Mouse (Mus musculus) limb, embryonic 14.5 days (tissue): ENCODE results near the gene Litaf. TPM values are rescaled to one million over a fixed set of nuclear protein-coding genes. Genes with fewer than 3 reads are reported as not detected.

Experiments
- ATAC-seq: fragments of 200-750 bp; cut with Nextera tagmentation; 2 replicates; pipeline ENCODE4 v1.8.0; 2017; ENCODE audit warnings: low read depth, moderate number of reproducible peaks, moderate TSS enrichment; ENCODE audit not compliant: low FRiP score
- DNase-seq: peaks from one replicate; pipeline ENCODE4 v3.0.0-alpha.2; 2015; ENCODE audit warnings: low spot score
- H3K27ac ChIP-seq: fragments of 300-500 bp; sonication (generic); replicated peaks from 2 replicates; pipeline ENCODE4 v1.5.1; 2014; ENCODE audit warnings: low read depth, mild to moderate bottlenecking, low read length, moderate library complexity, mixed read lengths
- H3K27me3 ChIP-seq: fragments of 300-500 bp; sonication (generic); 2 replicates; pipeline ENCODE4 v1.6.1; 2014; ENCODE audit warnings: low read length, mixed read lengths; ENCODE audit not compliant: control insufficient read depth, insufficient read depth
- H3K36me3 ChIP-seq: fragments of 300-500 bp; sonication (generic); 2 replicates; pipeline ENCODE4 v1.6.1; 2014; ENCODE audit warnings: mild to moderate bottlenecking, low read length, moderate library complexity, mixed read lengths; ENCODE audit not compliant: control insufficient read depth, insufficient read depth
- H3K4me1 ChIP-seq: fragments of 300-500 bp; sonication (generic); 2 replicates; pipeline ENCODE4 v1.6.1; 2014; ENCODE audit warnings: antibody characterized with exemption, low read length, mixed read lengths; ENCODE audit not compliant: control insufficient read depth, insufficient read depth
- H3K4me2 ChIP-seq: fragments of 300-500 bp; sonication (generic); replicated peaks from 2 replicates; pipeline ENCODE4 v1.6.1; 2014; ENCODE audit warnings: low read depth, mild to moderate bottlenecking, low read length, moderate library complexity; ENCODE audit not compliant: severe bottlenecking
- H3K4me3 ChIP-seq: fragments of 300-500 bp; sonication (generic); replicated peaks from 2 replicates; pipeline ENCODE4 v1.5.1; 2014; ENCODE audit warnings: low read length
- H3K9ac ChIP-seq: fragments of 300-500 bp; sonication (generic); 2 replicates; pipeline ENCODE4 v1.6.1; 2014; ENCODE audit warnings: mild to moderate bottlenecking, low read depth, low read length, moderate library complexity; ENCODE audit not compliant: severe bottlenecking
- H3K9me3 ChIP-seq: fragments of 300-500 bp; sonication (generic); 2 replicates; pipeline ENCODE4 v1.6.1; 2016; ENCODE audit warnings: low read length; ENCODE audit not compliant: control insufficient read depth
- POLR2A ChIP-seq: fragments of 200-500 bp; IDR thresholded peaks from 2 replicates; pipeline ENCODE4 v1.8.0; 2012; ENCODE audit warnings: inconsistent platforms, mild to moderate bottlenecking, moderate library complexity, borderline replicate concordance; ENCODE audit not compliant: insufficient read depth, insufficient read length; ENCODE audit errors: extremely low read depth
- WGBS: fragments of 180-500 bp; shearing (Covaris S2); extraction: QIAGEN DNeasy Blood & Tissue Kit; methylation state at CpG from one replicate; pipeline ENCODE4 v1.1.7; 2014; 5-methylcytosine and 5-hydroxymethylcytosine counted together
- polyA plus RNA-seq, 2 experiments: library from polyadenylated mRNA; depleted of rRNA in 1 of 2; stranded (reverse) in 1 of 2; unstranded in 1 of 2; fragments of >200 nt; fragmentation: Nextera tagmentation in 1 of 2; extraction: Ambion mirVana in 1 of 2; gene quantifications; 2 replicates each; pipeline versions ENCODE4 v1.2.1 to v1.2.3; 2012 to 2014

Litaf gene
- polyA plus RNA-seq, 2 experiments: 79.8 to 103 TPM

DNA sequence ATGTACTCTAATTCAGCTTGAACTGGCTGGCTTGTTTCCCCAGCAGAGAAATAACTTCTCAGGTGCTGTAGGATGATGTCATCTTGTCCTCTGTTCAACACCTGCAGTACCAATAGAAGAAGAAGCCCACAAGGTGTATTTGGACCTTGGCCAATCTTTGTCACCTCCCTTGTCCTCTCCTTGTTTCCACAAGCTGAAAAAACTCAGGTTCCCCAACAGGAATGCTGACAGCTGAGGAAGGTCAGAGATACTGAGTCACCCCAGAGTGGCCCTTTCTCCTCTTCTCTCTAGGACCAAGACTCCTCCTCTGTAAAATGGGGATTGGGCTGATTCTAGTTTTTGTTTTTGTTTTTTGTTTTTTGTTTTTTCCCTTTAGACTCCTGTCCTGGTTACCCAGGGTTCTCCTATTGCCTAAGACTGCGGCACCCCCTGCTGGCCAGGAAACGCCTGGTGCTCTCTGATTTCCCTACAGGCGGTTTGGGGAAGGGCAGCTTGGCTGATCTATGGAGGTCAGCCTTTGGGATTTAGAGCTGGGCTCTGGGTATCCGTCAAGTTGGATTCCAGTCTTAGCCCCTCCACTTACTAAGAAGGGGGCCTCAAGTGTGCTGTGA, 31.7 kb downstream of the Litaf start:
- H3K9me3 ChIP-seq: no peaks in the 10 kb centered on the region
- no peak overlapping the region for H3K4me3 ChIP-seq
- H3K27me3 ChIP-seq: no peaks in the 10 kb centered on the region
- H3K4me1 ChIP-seq: no peaks in the 10 kb centered on the region
- 5% methylated on average over 4 of the region's 4 CpGs for WGBS
- H3K9ac ChIP-seq: no peak overlapping the region
- H3K27ac ChIP-seq: no peak overlapping the region
- no peaks in the 10 kb centered on the region for H3K36me3 ChIP-seq
- peak; percentile 85 for DNase-seq
- peak; percentile 32; the same call in 1 of the 2 replicates for TF ChIP-seq POLR2A
- peak; percentile 53; the same call in 1 of the 2 replicates for ATAC-seq
- H3K4me2 ChIP-seq: no peak overlapping the region

DNA sequence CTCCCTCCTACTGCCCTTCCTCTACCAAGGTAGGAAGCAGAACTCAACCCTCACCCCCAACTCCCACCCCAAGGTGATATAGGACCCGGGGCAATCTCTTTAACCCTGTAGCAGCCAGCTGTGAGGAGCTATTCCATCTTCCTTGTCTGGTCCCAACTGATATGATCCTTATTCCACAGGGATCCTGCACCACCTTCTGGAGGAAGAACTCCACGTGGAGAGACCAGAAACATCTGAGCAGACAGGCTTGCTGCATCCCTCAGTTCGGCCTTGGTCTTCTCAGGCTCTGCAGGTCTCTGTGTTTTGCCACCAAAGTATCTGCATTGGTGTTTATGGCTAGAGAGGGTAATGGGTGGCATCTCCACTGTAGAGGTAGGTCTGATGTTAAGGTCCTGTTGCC, 34.6 kb downstream of the Litaf start:
- 47% methylated on average over 3 of the region's 3 CpGs for WGBS
- no peak for ATAC-seq

GRCm38 (mm10) chr16:11030844-11031243, 35.1 kb downstream of the Litaf start:
- Histone ChIP-seq H3K4me2 (no peak overlapping the region), H3K27me3 (no peaks in the 10 kb centered on the region), H3K27ac (no peak overlapping the region), H3K9ac (no peak overlapping the region), H3K9me3 (no peaks in the 10 kb centered on the region), H3K36me3 (no peaks in the 10 kb centered on the region), H3K4me1 (no peaks in the 10 kb centered on the region), H3K4me3 (no peak overlapping the region)
- DNase-seq (no peak), ATAC-seq (no peak)
- 76% methylated on average over 4 of the region's 4 CpGs for WGBS
- TF ChIP-seq POLR2A: no peak

More for the DNA sequence above, 34.6 kb downstream of the Litaf start:
- no peak overlapping the region for H3K4me3 ChIP-seq
- no peak overlapping the region for H3K4me2 ChIP-seq
- no peaks in the 10 kb centered on the region for H3K9me3 ChIP-seq
- H3K27ac ChIP-seq: no peak overlapping the region
- H3K9ac ChIP-seq: no peak overlapping the region
- TF ChIP-seq POLR2A: no peak
- H3K36me3 ChIP-seq: no peaks in the 10 kb centered on the region
- no peak for DNase-seq
- no peaks in the 10 kb centered on the region for H3K4me1 ChIP-seq
- H3K27me3 ChIP-seq: no peaks in the 10 kb centered on the region

DNA sequence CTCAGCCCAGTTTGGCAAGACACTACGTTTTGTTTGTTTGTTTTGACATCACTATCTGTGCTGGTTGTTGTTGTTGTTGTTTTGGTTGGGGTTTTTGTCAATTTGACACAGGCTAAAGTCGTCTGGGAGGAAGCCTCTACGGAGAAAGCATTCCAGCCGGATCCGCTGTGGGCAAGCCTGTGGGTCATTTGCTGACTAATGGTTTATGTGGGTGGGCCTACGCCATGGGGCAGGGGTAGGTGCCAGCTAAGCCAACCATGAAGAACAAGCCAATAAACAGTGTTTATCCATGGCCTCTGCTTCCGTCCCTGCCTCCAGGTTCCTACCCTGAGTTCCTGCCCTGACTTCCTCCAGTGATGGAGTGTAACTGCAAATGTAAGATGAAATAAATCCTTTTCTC, 37.8 kb downstream of the Litaf start:
- no peak for DNase-seq
- 76% methylated on average over 7 of the region's 7 CpGs for WGBS

DNA sequence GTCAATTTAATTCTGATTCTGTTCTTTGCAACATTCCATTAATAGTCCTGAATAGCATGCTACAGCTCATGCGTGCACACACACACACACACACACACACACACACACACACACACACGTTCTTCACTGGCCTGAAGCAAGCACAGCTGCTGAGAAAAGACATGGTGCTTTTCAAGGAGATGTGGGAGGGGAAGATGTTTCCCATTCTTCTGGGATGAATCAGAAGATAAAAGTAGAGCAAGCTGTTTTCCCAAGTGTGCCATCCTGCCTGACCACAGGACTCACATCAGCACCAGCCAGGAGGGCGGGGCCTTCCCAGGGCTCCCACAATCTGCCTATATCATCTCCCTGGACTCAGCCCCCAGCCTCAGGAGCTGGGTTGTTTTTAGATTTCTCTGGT, 41.1 kb downstream of the Litaf start:
- Histone ChIP-seq H3K9me3 (no peaks in the 10 kb centered on the region), H3K4me1 (no peaks in the 10 kb centered on the region), H3K9ac (no peak overlapping the region), H3K36me3 (no peaks in the 10 kb centered on the region), H3K27me3 (no peaks in the 10 kb centered on the region), H3K4me3 (no peak overlapping the region), H3K4me2 (no peak overlapping the region), H3K27ac (no peak overlapping the region)
- no peak for TF ChIP-seq POLR2A
- DNase-seq (no peak), ATAC-seq (no peak)
- 77% methylated on average over 3 of the region's 3 CpGs for WGBS

More for the DNA sequence above, 37.8 kb downstream of the Litaf start:
- no peak overlapping the region for H3K27ac ChIP-seq
- ATAC-seq: no peak
- no peaks in the 10 kb centered on the region for H3K36me3 ChIP-seq
- no peaks in the 10 kb centered on the region for H3K4me1 ChIP-seq
- H3K9me3 ChIP-seq: no peaks in the 10 kb centered on the region
- H3K4me3 ChIP-seq: no peak overlapping the region
- H3K4me2 ChIP-seq: no peak overlapping the region
- no peak overlapping the region for H3K9ac ChIP-seq
- no peaks in the 10 kb centered on the region for H3K27me3 ChIP-seq
- no peak for TF ChIP-seq POLR2A
